Mouse (Mus musculus) megakaryocyte, embryonic 14.5 days (primary cell): ENCODE results near the gene Zdhhc8.

Source experiments
- FLI1 ChIP-seq: IDR thresholded peaks from 2 replicates; pipeline ENCODE4 v1.6.1; 2012; ENCODE audit warnings: low read length, inconsistent platforms, mixed read lengths
- GATA1 ChIP-seq: IDR thresholded peaks from 3 replicates; pipeline ENCODE4 v1.6.1; 2012; ENCODE audit warnings: mixed read lengths, low read length, inconsistent platforms, borderline replicate concordance

GRCm38 (mm10) chr16:18268182-18268581 lies 33.2 kb upstream of the Zdhhc8 start:
- TF ChIP-seq GATA1 (no peak), FLI1 (no peak)
